Mouse (Mus musculus): Measurements from ENCODE around the gene Sod3. TPM values are rescaled to one million over a fixed set of nuclear protein-coding genes. Genes with fewer than 3 reads are reported as not detected.

Sod3 gene
- polyA plus RNA-seq (2014; fragmentation: Nextera tagmentation; extraction: Ambion mirVana) = 0.31 and 0.38 TPM in 2 replicates

- no peak within 1 kb of the TSS for H3K4me2 ChIP-seq (ENCODE audit: low read depth, low read length)
- no peak for ATAC-seq (replicated peaks; ENCODE audit: insufficient number of reproducible peaks, low FRiP score, low TSS enrichment, low read depth)
- H3K36me3 ChIP-seq (replicated peaks; ENCODE audit: control insufficient read depth, insufficient read depth, low read depth, low read length) = no peaks in the 10 kb centered on the region
- no peak within 1 kb of the TSS for H3K9ac ChIP-seq (replicated peaks; ENCODE audit: low read length)
- H3K27ac ChIP-seq (replicated peaks; ENCODE audit: low read depth, low read length) = no peak within 1 kb of the TSS
- no peak within 1 kb of the TSS for H3K4me3 ChIP-seq (ENCODE audit: low read depth, low read length)
- no peaks in the 10 kb centered on the region for H3K4me1 ChIP-seq (ENCODE audit: control insufficient read depth, insufficient read depth, low read length)
- H3K9me3 ChIP-seq (replicated peaks; ENCODE audit: control insufficient read depth, low read length) = no peaks in the 10 kb centered on the region
- 18% methylated on average over 11 of the region's 11 CpGs for WGBS
- no peak for DNase-seq (ENCODE audit: low spot score)
- H3K27me3 ChIP-seq (ENCODE audit: control insufficient read depth, insufficient read depth, low read length) = no peaks in the 10 kb centered on the region
These were observed at the start of gene Sod3 for GRCm38 (mm10) chr5:52363468-52364150. Gene Sod3 (plus strand): TSS chr5:52363791.

GRCm38 (mm10) chr5:52316926-52317325, 46.7 kb upstream of the Sod3 start:
- 85% methylated on average over 7 of the region's 7 CpGs for WGBS
- ATAC-seq (replicated peaks; ENCODE audit: insufficient number of reproducible peaks, low FRiP score, low TSS enrichment, low read depth) (no peak), DNase-seq (ENCODE audit: low spot score) (no peak)
- no peaks in the 10 kb centered on the region for H3K27me3 ChIP-seq (ENCODE audit: control insufficient read depth, insufficient read depth, low read length)
- H3K9ac ChIP-seq (replicated peaks; ENCODE audit: low read length) = no peak overlapping the region
- H3K4me1 ChIP-seq (ENCODE audit: control insufficient read depth, insufficient read depth, low read length) = no peaks in the 10 kb centered on the region
- no peak overlapping the region for H3K4me3 ChIP-seq (ENCODE audit: low read depth, low read length)
- H3K9me3 ChIP-seq (replicated peaks; ENCODE audit: control insufficient read depth, low read length) = no peaks in the 10 kb centered on the region
- H3K4me2 ChIP-seq (ENCODE audit: low read depth, low read length) = no peak overlapping the region
- no peaks in the 10 kb centered on the region for H3K36me3 ChIP-seq (replicated peaks; ENCODE audit: control insufficient read depth, insufficient read depth, low read depth, low read length)
- no peak overlapping the region for H3K27ac ChIP-seq (replicated peaks; ENCODE audit: low read depth, low read length)

- 67% methylated on average over 8 of the region's 8 CpGs for WGBS
- no peaks in the 10 kb centered on the region for H3K36me3 ChIP-seq (replicated peaks; ENCODE audit: control insufficient read depth, insufficient read depth, low read depth, low read length)
- H3K4me1 ChIP-seq (ENCODE audit: control insufficient read depth, insufficient read depth, low read length) = no peaks in the 10 kb centered on the region
- no peaks in the 10 kb centered on the region for H3K27me3 ChIP-seq (ENCODE audit: control insufficient read depth, insufficient read depth, low read length)
- no peak overlapping the region for H3K4me2 ChIP-seq (ENCODE audit: low read depth, low read length)
- no peak overlapping the region for H3K4me3 ChIP-seq (ENCODE audit: low read depth, low read length)
- ATAC-seq (replicated peaks; ENCODE audit: insufficient number of reproducible peaks, low FRiP score, low TSS enrichment, low read depth) (no peak), DNase-seq (ENCODE audit: low spot score) (no peak)
- no peaks in the 10 kb centered on the region for H3K9me3 ChIP-seq (replicated peaks; ENCODE audit: control insufficient read depth, low read length)
- H3K9ac ChIP-seq (replicated peaks; ENCODE audit: low read length) = no peak overlapping the region
- H3K27ac ChIP-seq (replicated peaks; ENCODE audit: low read depth, low read length) = no peak overlapping the region
These were observed 44.1 kb upstream of the Sod3 start for GRCm38 (mm10) chr5:52319499-52319898.

- Histone ChIP-seq H3K9ac (replicated peaks; ENCODE audit: low read length) (no peak overlapping the region), H3K9me3 (replicated peaks; ENCODE audit: control insufficient read depth, low read length) (no peaks in the 10 kb centered on the region)
These were observed 31.5 kb upstream of the Sod3 start for GRCm38 (mm10) chr5:52332120-52332519.

GRCm38 (mm10) chr5:52335590-52335989, 28.0 kb upstream of the Sod3 start:
- Histone ChIP-seq H3K9me3 (replicated peaks; ENCODE audit: control insufficient read depth, low read length) (no peaks in the 10 kb centered on the region), H3K9ac (replicated peaks; ENCODE audit: low read length) (no peak overlapping the region), H3K27ac (replicated peaks; ENCODE audit: low read depth, low read length) (no peak overlapping the region), H3K4me3 (ENCODE audit: low read depth, low read length) (no peak overlapping the region), H3K4me1 (ENCODE audit: control insufficient read depth, insufficient read depth, low read length) (no peaks in the 10 kb centered on the region), H3K4me2 (ENCODE audit: low read depth, low read length) (no peak overlapping the region), H3K27me3 (ENCODE audit: control insufficient read depth, insufficient read depth, low read length) (no peaks in the 10 kb centered on the region), H3K36me3 (replicated peaks; ENCODE audit: control insufficient read depth, insufficient read depth, low read depth, low read length) (no peaks in the 10 kb centered on the region)
- DNase-seq (ENCODE audit: low spot score) (no peak), ATAC-seq (replicated peaks; ENCODE audit: insufficient number of reproducible peaks, low FRiP score, low TSS enrichment, low read depth) (no peak)
- 90% methylated on average over 3 of the region's 3 CpGs for WGBS

More at GRCm38 (mm10) chr5:52332120-52332519, 31.5 kb upstream of the Sod3 start:
- Histone ChIP-seq H3K4me1 (ENCODE audit: control insufficient read depth, insufficient read depth, low read length) (no peaks in the 10 kb centered on the region), H3K27ac (replicated peaks; ENCODE audit: low read depth, low read length) (no peak overlapping the region), H3K36me3 (replicated peaks; ENCODE audit: control insufficient read depth, insufficient read depth, low read depth, low read length) (no peaks in the 10 kb centered on the region), H3K27me3 (ENCODE audit: control insufficient read depth, insufficient read depth, low read length) (no peaks in the 10 kb centered on the region), H3K4me3 (ENCODE audit: low read depth, low read length) (no peak overlapping the region), H3K4me2 (ENCODE audit: low read depth, low read length) (no peak overlapping the region)
- DNase-seq (ENCODE audit: low spot score) (no peak), ATAC-seq (replicated peaks; ENCODE audit: insufficient number of reproducible peaks, low FRiP score, low TSS enrichment, low read depth) (no peak)
- 30% methylated on average over 8 of the region's 8 CpGs for WGBS

GRCm38 (mm10) chr5:52339134-52339533, 24.5 kb upstream of the Sod3 start:
- no peaks in the 10 kb centered on the region for H3K4me1 ChIP-seq (ENCODE audit: control insufficient read depth, insufficient read depth, low read length)
- no peaks in the 10 kb centered on the region for H3K36me3 ChIP-seq (replicated peaks; ENCODE audit: control insufficient read depth, insufficient read depth, low read depth, low read length)
- no peak overlapping the region for H3K9ac ChIP-seq (replicated peaks; ENCODE audit: low read length)
- 82% methylated on average over 2 of the region's 2 CpGs for WGBS
- ATAC-seq (replicated peaks; ENCODE audit: insufficient number of reproducible peaks, low FRiP score, low TSS enrichment, low read depth) (no peak), DNase-seq (ENCODE audit: low spot score) (no peak)
- no peak overlapping the region for H3K27ac ChIP-seq (replicated peaks; ENCODE audit: low read depth, low read length)
- H3K27me3 ChIP-seq (ENCODE audit: control insufficient read depth, insufficient read depth, low read length) = no peaks in the 10 kb centered on the region
- H3K4me3 ChIP-seq (ENCODE audit: low read depth, low read length) = no peak overlapping the region
- no peak overlapping the region for H3K4me2 ChIP-seq (ENCODE audit: low read depth, low read length)
- H3K9me3 ChIP-seq (replicated peaks; ENCODE audit: control insufficient read depth, low read length) = no peaks in the 10 kb centered on the region

- Histone ChIP-seq H3K4me2 (ENCODE audit: low read depth, low read length) (no peak overlapping the region), H3K4me1 (ENCODE audit: control insufficient read depth, insufficient read depth, low read length) (no peaks in the 10 kb centered on the region), H3K4me3 (ENCODE audit: low read depth, low read length) (no peak overlapping the region), H3K27ac (replicated peaks; ENCODE audit: low read depth, low read length) (no peak overlapping the region), H3K36me3 (replicated peaks; ENCODE audit: control insufficient read depth, insufficient read depth, low read depth, low read length) (no peaks in the 10 kb centered on the region), H3K9me3 (replicated peaks; ENCODE audit: control insufficient read depth, low read length) (no peaks in the 10 kb centered on the region), H3K9ac (replicated peaks; ENCODE audit: low read length) (no peak overlapping the region), H3K27me3 (ENCODE audit: control insufficient read depth, insufficient read depth, low read length) (no peaks in the 10 kb centered on the region)
- DNase-seq (ENCODE audit: low spot score) = no peak
- no peak for ATAC-seq (replicated peaks; ENCODE audit: insufficient number of reproducible peaks, low FRiP score, low TSS enrichment, low read depth)
- 73% methylated on average over 2 of the region's 2 CpGs for WGBS
These were observed 16.7 kb upstream of the Sod3 start for GRCm38 (mm10) chr5:52346890-52347289.

GRCm38 (mm10) chr5:52350451-52350850, 13.1 kb upstream of the Sod3 start:
- DNase-seq (ENCODE audit: low spot score) = no peak
- no peaks in the 10 kb centered on the region for H3K9me3 ChIP-seq (replicated peaks; ENCODE audit: control insufficient read depth, low read length)
- whole genome bisulfite sequencing = 88% methylated on average over 2 of the region's 2 CpGs

More at GRCm38 (mm10) chr5:52350451-52350850, 13.1 kb upstream of the Sod3 start:
- no peaks in the 10 kb centered on the region for H3K4me1 ChIP-seq (ENCODE audit: control insufficient read depth, insufficient read depth, low read length)
- H3K4me2 ChIP-seq (ENCODE audit: low read depth, low read length) = no peak overlapping the region
- ATAC-seq (replicated peaks; ENCODE audit: insufficient number of reproducible peaks, low FRiP score, low TSS enrichment, low read depth) = no peak
- no peak overlapping the region for H3K9ac ChIP-seq (replicated peaks; ENCODE audit: low read length)
- H3K27ac ChIP-seq (replicated peaks; ENCODE audit: low read depth, low read length) = no peak overlapping the region
- no peaks in the 10 kb centered on the region for H3K36me3 ChIP-seq (replicated peaks; ENCODE audit: control insufficient read depth, insufficient read depth, low read depth, low read length)
- H3K27me3 ChIP-seq (ENCODE audit: control insufficient read depth, insufficient read depth, low read length) = no peaks in the 10 kb centered on the region
- no peak overlapping the region for H3K4me3 ChIP-seq (ENCODE audit: low read depth, low read length)

Measured in embryonic facial prominence, embryonic 11.5 days (tissue).